Mouse (Mus musculus): ENCODE measurements around the gene Col13a1.

Gene Col13a1

GRCm38 (mm10) chr10:61967207-61967606 is 11.7 kb downstream of the Col13a1 start:
- no peak for DNase-seq

- DNase-seq, result no peak
Measured at GRCm38 (mm10) chr10:61965386-61965841, 13.5 kb downstream of the Col13a1 start.

- DNase-seq, result no peak
Measured at GRCm38 (mm10) chr10:61956718-61957117, 22.2 kb downstream of the Col13a1 start.

GRCm38 (mm10) chr10:61953916-61954315 is 25.0 kb downstream of the Col13a1 start:
- no peak for DNase-seq

- DNase-seq, result peak; percentile 12
Measured at GRCm38 (mm10) chr10:61949542-61949941, 29.4 kb downstream of the Col13a1 start.

GRCm38 (mm10) chr10:61944386-61944785 is 34.5 kb downstream of the Col13a1 start:
- DNase-seq, result no peak

GRCm38 (mm10) chr10:61943480-61943879 is 35.4 kb downstream of the Col13a1 start:
- no peak for DNase-seq

GRCm38 (mm10) chr10:61942719-61943118 is 36.2 kb downstream of the Col13a1 start:
- DNase-seq, result no peak

- no peak for DNase-seq
Measured at GRCm38 (mm10) chr10:61936211-61937121, 42.4 kb downstream of the Col13a1 start.

- DNase-seq, result no peak
Measured at GRCm38 (mm10) chr10:61931678-61932077, 47.2 kb downstream of the Col13a1 start.

- no peak for DNase-seq
Measured at GRCm38 (mm10) chr10:61929901-61930300, 49.0 kb downstream of the Col13a1 start.

- no peak for DNase-seq
Measured at GRCm38 (mm10) chr10:61928725-61929651, 49.9 kb downstream of the Col13a1 start.

- DNase-seq, result no peak
Measured at GRCm38 (mm10) chr10:61925691-61926090, 53.2 kb downstream of the Col13a1 start.

GRCm38 (mm10) chr10:61920655-61921365 is 58.1 kb downstream of the Col13a1 start:
- no peak for DNase-seq

- no peak for DNase-seq
Measured at GRCm38 (mm10) chr10:61919924-61920654, 58.8 kb downstream of the Col13a1 start.

- no peak for DNase-seq
Measured at GRCm38 (mm10) chr10:61919496-61919895, 59.4 kb downstream of the Col13a1 start.

GRCm38 (mm10) chr10:61917066-61917465 is 61.8 kb downstream of the Col13a1 start:
- no peak for DNase-seq

GRCm38 (mm10) chr10:61911770-61912169 is 67.1 kb downstream of the Col13a1 start:
- DNase-seq, result no peak

GRCm38 (mm10) chr10:61909004-61909403 is 69.9 kb downstream of the Col13a1 start:
- no peak for DNase-seq

- DNase-seq, result no peak
Measured at GRCm38 (mm10) chr10:61906226-61906625, 72.7 kb downstream of the Col13a1 start.

GRCm38 (mm10) chr10:61905308-61905707 is 73.6 kb downstream of the Col13a1 start:
- no peak for DNase-seq

- no peak for DNase-seq
Measured at GRCm38 (mm10) chr10:61898116-61898515, 80.8 kb downstream of the Col13a1 start.

Measured in right cerebral cortex, postnatal 4 days (tissue).